Mouse (Mus musculus): ENCODE measurements around the gene Prr23a2. TPM values are rescaled to one million over a fixed set of nuclear protein-coding genes. Genes with fewer than 3 reads are reported as not detected.

Prr23a2 gene
- polyA plus RNA-seq, 1 experiment = not detected

DNA sequence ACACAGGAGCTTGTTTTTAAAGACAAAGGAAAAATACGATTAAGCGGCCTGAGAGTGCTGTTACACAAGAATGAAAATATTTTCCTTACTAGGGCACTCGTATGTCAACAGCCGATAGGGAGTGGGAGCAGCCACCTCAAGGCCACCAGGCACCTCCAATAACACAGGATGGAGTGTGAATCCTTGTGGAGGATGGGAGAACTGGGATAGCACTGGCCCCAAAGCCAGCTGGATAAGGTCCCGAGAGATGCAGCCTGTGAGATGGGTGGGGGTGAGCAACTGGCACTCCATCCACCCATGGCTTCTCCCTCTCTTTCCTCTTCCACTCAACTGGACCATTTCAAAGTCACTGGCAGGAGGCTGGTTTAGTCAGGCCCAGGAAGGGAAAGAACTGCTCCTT is 37.3 kb upstream of the Prr23a2 start:
- no peak for TF ChIP-seq POLR2AphosphoS2 (IDR thresholded peaks at IDR 0.05; ENCODE audit: insufficient read length, low read depth)
- TF ChIP-seq SRF (IDR thresholded peaks at IDR 0.05; ENCODE audit: control insufficient read depth, insufficient read length, low read depth) = no peak
- no peak for TF ChIP-seq TCF12 (IDR thresholded peaks at IDR 0.05; ENCODE audit: insufficient read depth, poor library complexity, severe bottlenecking)
- no peak for TF ChIP-seq E2F4 (IDR thresholded peaks at IDR 0.05; ENCODE audit: insufficient read depth)
- no peak for TF ChIP-seq USF1 (IDR thresholded peaks at IDR 0.05; ENCODE audit: low read depth)
- TF ChIP-seq MYOD1 (IDR thresholded peaks at IDR 0.05; ENCODE audit: control insufficient read depth in 1 of 3, insufficient read length in 2 of 3, low read depth in 2 of 3) = no peak
- TF ChIP-seq CEBPB (IDR thresholded peaks at IDR 0.05; ENCODE audit: insufficient read depth, poor library complexity, severe bottlenecking) = no peak
- TF ChIP-seq MAX (IDR thresholded peaks at IDR 0.05; ENCODE audit: low read depth) = no peak
- TF ChIP-seq MYOG (IDR thresholded peaks at IDR 0.05; ENCODE audit: control insufficient read depth in 1 of 3, insufficient read depth in 1 of 3, insufficient read length in 2 of 3, low read depth in 2 of 3) = no peak
- TF ChIP-seq POLR2A (IDR thresholded peaks at IDR 0.05; ENCODE audit: insufficient read length, low read depth) = no peak
- no peak for TF ChIP-seq REST (IDR thresholded peaks at IDR 0.05; ENCODE audit: insufficient read depth, insufficient read length)
- no peak for TF ChIP-seq TCF3 (IDR thresholded peaks at IDR 0.05; ENCODE audit: insufficient read length, low read depth)
- no peaks in the 10 kb centered on the region for H3K27me3 ChIP-seq (ENCODE audit: control insufficient read depth, insufficient read depth, insufficient read length)

DNA sequence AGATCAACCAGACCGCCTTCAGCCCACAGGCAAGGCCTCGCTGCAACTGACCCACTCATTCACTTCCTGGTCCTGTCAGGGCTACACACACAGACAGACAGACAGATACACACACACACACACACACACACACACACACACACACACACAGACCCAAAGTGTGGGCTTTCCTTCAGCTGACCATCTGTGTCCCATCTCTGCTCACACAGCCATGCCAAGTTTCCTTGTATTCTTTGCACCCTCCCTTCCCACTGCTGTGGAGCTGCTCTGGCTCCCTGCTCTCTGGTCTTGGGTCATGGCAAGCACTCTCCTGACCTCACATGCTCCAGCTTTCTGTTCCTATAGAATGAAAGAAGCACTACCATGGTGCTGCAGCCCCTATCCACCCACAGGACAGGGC is 36.8 kb upstream of the Prr23a2 start:
- H3K4me3 ChIP-seq = no peak overlapping the region
- no peaks in the 10 kb centered on the region for H3K36me3 ChIP-seq (ENCODE audit: control insufficient read depth, insufficient read depth)
- TF ChIP-seq POLR2A (IDR thresholded peaks at IDR 0.05; ENCODE audit: insufficient read length, low read depth) (no peak), MAX (IDR thresholded peaks at IDR 0.05; ENCODE audit: low read depth) (no peak), SRF (IDR thresholded peaks at IDR 0.05; ENCODE audit: control insufficient read depth, insufficient read length, low read depth) (no peak)
- no peak overlapping the region for H3ac ChIP-seq (ENCODE audit: control insufficient read depth, insufficient read length)
- no peaks in the 10 kb centered on the region for H3K79me2 ChIP-seq (ENCODE audit: control insufficient read depth, insufficient read depth)
- no peak overlapping the region for H3K4me2 ChIP-seq (ENCODE audit: low read depth)
- H3K27me3 ChIP-seq (ENCODE audit: control insufficient read depth, insufficient read depth, insufficient read length) = no peaks in the 10 kb centered on the region

More for the DNA sequence above, 37.3 kb upstream of the Prr23a2 start:
- H3ac ChIP-seq (ENCODE audit: control insufficient read depth, insufficient read length) = no peak overlapping the region
- H3K36me3 ChIP-seq (ENCODE audit: control insufficient read depth, insufficient read depth) = no peaks in the 10 kb centered on the region
- no peak overlapping the region for H3K4me2 ChIP-seq (ENCODE audit: low read depth)
- no peak overlapping the region for H3K4me3 ChIP-seq
- H3K79me2 ChIP-seq (ENCODE audit: control insufficient read depth, insufficient read depth) = no peaks in the 10 kb centered on the region

DNA sequence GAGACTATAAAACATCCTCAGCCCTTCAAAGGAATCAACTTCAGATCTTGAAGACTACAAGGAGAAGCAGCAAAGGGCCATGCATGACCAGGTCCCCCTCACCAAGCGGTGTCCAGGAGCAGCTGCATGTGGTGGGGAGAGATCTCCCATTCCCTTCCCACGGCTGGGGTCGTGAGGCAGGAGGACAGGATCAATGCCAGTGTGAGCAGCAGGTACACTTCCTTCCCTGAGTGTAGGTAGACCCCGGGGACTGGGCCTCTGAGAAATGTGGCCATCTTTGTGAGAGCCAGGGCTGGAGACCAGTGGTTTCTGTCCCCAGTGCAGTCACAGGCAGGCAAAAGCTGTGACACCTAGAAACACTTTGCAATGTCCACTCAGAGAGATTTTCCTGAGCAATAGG is 35.8 kb upstream of the Prr23a2 start:
- no peak for TF ChIP-seq SRF (IDR thresholded peaks at IDR 0.05; ENCODE audit: control insufficient read depth, insufficient read length, low read depth)
- TF ChIP-seq USF1 (IDR thresholded peaks at IDR 0.05; ENCODE audit: low read depth) = no peak
- no peak for TF ChIP-seq TCF3 (IDR thresholded peaks at IDR 0.05; ENCODE audit: insufficient read length, low read depth)
- TF ChIP-seq TCF12 (IDR thresholded peaks at IDR 0.05; ENCODE audit: insufficient read depth, poor library complexity, severe bottlenecking) = no peak
- TF ChIP-seq REST (IDR thresholded peaks at IDR 0.05; ENCODE audit: insufficient read depth, insufficient read length) = no peak
- no peak for TF ChIP-seq POLR2A (IDR thresholded peaks at IDR 0.05; ENCODE audit: insufficient read length, low read depth)
- TF ChIP-seq MYOG (IDR thresholded peaks at IDR 0.05; ENCODE audit: control insufficient read depth in 1 of 3, insufficient read depth in 1 of 3, insufficient read length in 2 of 3, low read depth in 2 of 3) = no peak
- TF ChIP-seq MYOD1 (IDR thresholded peaks at IDR 0.05; ENCODE audit: control insufficient read depth in 1 of 3, insufficient read length in 2 of 3, low read depth in 2 of 3) = no peak
- no peak for TF ChIP-seq CEBPB (IDR thresholded peaks at IDR 0.05; ENCODE audit: insufficient read depth, poor library complexity, severe bottlenecking)
- no peak for TF ChIP-seq POLR2AphosphoS2 (IDR thresholded peaks at IDR 0.05; ENCODE audit: insufficient read length, low read depth)
- no peak for TF ChIP-seq E2F4 (IDR thresholded peaks at IDR 0.05; ENCODE audit: insufficient read depth)
- no peak for TF ChIP-seq MAX (IDR thresholded peaks at IDR 0.05; ENCODE audit: low read depth)
- no peak overlapping the region for H3K4me3 ChIP-seq
- no peaks in the 10 kb centered on the region for H3K27me3 ChIP-seq (ENCODE audit: control insufficient read depth, insufficient read depth, insufficient read length)
- H3K36me3 ChIP-seq (ENCODE audit: control insufficient read depth, insufficient read depth) = no peaks in the 10 kb centered on the region
- no peak overlapping the region for H3ac ChIP-seq (ENCODE audit: control insufficient read depth, insufficient read length)
- H3K79me2 ChIP-seq (ENCODE audit: control insufficient read depth, insufficient read depth) = no peaks in the 10 kb centered on the region
- H3K4me2 ChIP-seq (ENCODE audit: low read depth) = no peak overlapping the region

DNA sequence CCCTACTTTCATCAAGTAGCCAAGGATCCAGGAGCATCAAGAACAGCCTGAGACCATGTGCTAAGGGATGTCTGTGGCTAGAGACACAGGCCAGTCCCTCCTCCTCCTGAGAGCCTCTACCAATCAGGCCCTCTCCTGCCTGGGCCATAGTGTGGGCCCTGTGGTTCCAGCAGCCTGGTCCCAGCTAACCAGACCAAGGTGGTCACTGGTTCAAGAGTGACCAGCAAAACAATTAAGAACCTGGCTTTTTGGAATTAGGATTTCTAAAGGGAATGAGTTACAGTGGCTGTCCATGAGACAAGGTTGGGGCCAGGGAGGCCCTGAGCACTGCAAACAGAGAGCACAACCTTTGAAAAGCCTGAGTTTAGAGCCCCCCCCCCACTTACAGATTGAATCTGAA is 35.2 kb upstream of the Prr23a2 start:
- TF ChIP-seq POLR2AphosphoS2 (IDR thresholded peaks at IDR 0.05; ENCODE audit: insufficient read length, low read depth) (no peak), MYOG (IDR thresholded peaks at IDR 0.05; ENCODE audit: control insufficient read depth in 1 of 3, insufficient read depth in 1 of 3, insufficient read length in 2 of 3, low read depth in 2 of 3) (no peak), E2F4 (IDR thresholded peaks at IDR 0.05; ENCODE audit: insufficient read depth) (no peak), TCF12 (IDR thresholded peaks at IDR 0.05; ENCODE audit: insufficient read depth, poor library complexity, severe bottlenecking) (no peak), REST (IDR thresholded peaks at IDR 0.05; ENCODE audit: insufficient read depth, insufficient read length) (no peak), MYOD1 (IDR thresholded peaks at IDR 0.05; ENCODE audit: control insufficient read depth in 1 of 3, insufficient read length in 2 of 3, low read depth in 2 of 3) (no peak), SRF (IDR thresholded peaks at IDR 0.05; ENCODE audit: control insufficient read depth, insufficient read length, low read depth) (no peak), USF1 (IDR thresholded peaks at IDR 0.05; ENCODE audit: low read depth) (no peak), TCF3 (IDR thresholded peaks at IDR 0.05; ENCODE audit: insufficient read length, low read depth) (no peak), CEBPB (IDR thresholded peaks at IDR 0.05; ENCODE audit: insufficient read depth, poor library complexity, severe bottlenecking) (no peak)
- no peaks in the 10 kb centered on the region for H3K36me3 ChIP-seq (ENCODE audit: control insufficient read depth, insufficient read depth)
- no peak overlapping the region for H3K4me3 ChIP-seq
- H3K27me3 ChIP-seq (ENCODE audit: control insufficient read depth, insufficient read depth, insufficient read length) = no peaks in the 10 kb centered on the region
- no peak overlapping the region for H3K4me2 ChIP-seq (ENCODE audit: low read depth)
- no peak overlapping the region for H3ac ChIP-seq (ENCODE audit: control insufficient read depth, insufficient read length)
- no peaks in the 10 kb centered on the region for H3K79me2 ChIP-seq (ENCODE audit: control insufficient read depth, insufficient read depth)

DNA sequence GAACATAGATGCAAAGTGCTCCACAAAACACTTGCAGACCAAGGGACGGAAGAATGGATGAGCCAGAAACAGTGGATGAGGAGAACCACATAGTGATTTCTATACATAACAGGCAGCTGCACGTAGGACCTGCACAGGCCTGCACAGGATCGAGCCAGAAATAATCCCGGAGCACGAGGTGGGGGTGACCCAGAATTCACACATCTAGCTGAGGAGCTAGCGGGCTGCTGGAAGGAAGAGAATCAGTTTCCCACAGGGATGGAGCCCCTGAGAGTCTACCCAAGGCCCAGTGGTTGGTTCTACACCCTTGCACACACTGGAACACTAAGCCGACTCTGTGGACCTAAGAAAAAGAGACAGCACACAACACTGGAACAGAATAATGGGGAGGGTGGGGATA is 32.5 kb upstream of the Prr23a2 start:
- Histone ChIP-seq H3ac (ENCODE audit: control insufficient read depth, insufficient read length) (no peak overlapping the region), H3K4me3 (no peak overlapping the region)
- TF ChIP-seq SRF (IDR thresholded peaks at IDR 0.05; ENCODE audit: control insufficient read depth, insufficient read length, low read depth) (no peak), MYOD1 (IDR thresholded peaks at IDR 0.05; ENCODE audit: control insufficient read depth in 1 of 3, insufficient read length in 2 of 3, low read depth in 2 of 3) (no peak), CEBPB (IDR thresholded peaks at IDR 0.05; ENCODE audit: insufficient read depth, poor library complexity, severe bottlenecking) (no peak), MAX (IDR thresholded peaks at IDR 0.05; ENCODE audit: low read depth) (no peak), TCF12 (IDR thresholded peaks at IDR 0.05; ENCODE audit: insufficient read depth, poor library complexity, severe bottlenecking) (no peak), MYOG (IDR thresholded peaks at IDR 0.05; ENCODE audit: control insufficient read depth in 1 of 3, insufficient read depth in 1 of 3, insufficient read length in 2 of 3, low read depth in 2 of 3) (no peak), USF1 (IDR thresholded peaks at IDR 0.05; ENCODE audit: low read depth) (no peak), TCF3 (IDR thresholded peaks at IDR 0.05; ENCODE audit: insufficient read length, low read depth) (no peak), POLR2A (IDR thresholded peaks at IDR 0.05; ENCODE audit: insufficient read length, low read depth) (no peak), REST (IDR thresholded peaks at IDR 0.05; ENCODE audit: insufficient read depth, insufficient read length) (no peak), POLR2AphosphoS2 (IDR thresholded peaks at IDR 0.05; ENCODE audit: insufficient read length, low read depth) (no peak), E2F4 (IDR thresholded peaks at IDR 0.05; ENCODE audit: insufficient read depth) (no peak)

More for the DNA sequence above, 32.5 kb upstream of the Prr23a2 start:
- Histone ChIP-seq H3K27me3 (ENCODE audit: control insufficient read depth, insufficient read depth, insufficient read length) (no peaks in the 10 kb centered on the region), H3K4me2 (ENCODE audit: low read depth) (no peak overlapping the region), H3K36me3 (ENCODE audit: control insufficient read depth, insufficient read depth) (no peaks in the 10 kb centered on the region), H3K79me2 (ENCODE audit: control insufficient read depth, insufficient read depth) (no peaks in the 10 kb centered on the region)
